Mouse (Mus musculus) activated CD4-positive, CD25-positive, alpha-beta regulatory T cell, adult 4 months (primary cell): ENCODE results near the gene Sdad1. TPM values are rescaled to one million over a fixed set of nuclear protein-coding genes. Genes with fewer than 3 reads are reported as not detected.
"Not testable (repeated sequence)": the region's sequence is repeated elsewhere in the genome, so short reads cannot be mapped to it uniquely, and the experiment has no call there.

Source experiments
- ATAC-seq: one replicate; pipeline ENCODE4 v1.8.0; 2017
- polyA plus RNA-seq, 2 experiments: library from polyadenylated mRNA; unstranded; fragments of 100-300 nt; shearing (Covaris generic); gene quantifications; one replicate each; pipeline ENCODE4 v1.2.1; 2017

Sdad1 gene
- polyA plus RNA-seq = 10 to 100 TPM; 37.7 to 41.4 TPM

GRCm38 (mm10) chr5:92309681-92310511 is at the start of gene Sdad1:
Gene Sdad1, minus strand, starts transcription at chr5:92310479.
- peak; percentile 96 for ATAC-seq

- no peak for ATAC-seq
Measured at GRCm38 (mm10) chr5:92358767-92359455, 48.6 kb upstream of the Sdad1 start.

GRCm38 (mm10) chr5:92358033-92358432 is 47.8 kb upstream of the Sdad1 start:
- no peak for ATAC-seq

GRCm38 (mm10) chr5:92353517-92353916 is 43.2 kb upstream of the Sdad1 start:
- ATAC-seq = peak; percentile 84

GRCm38 (mm10) chr5:92352716-92353115 is 42.4 kb upstream of the Sdad1 start:
- not testable (repeated sequence) for ATAC-seq

GRCm38 (mm10) chr5:92349731-92350130 is 39.5 kb upstream of the Sdad1 start:
- ATAC-seq = no peak

GRCm38 (mm10) chr5:92348794-92349413 is 38.6 kb upstream of the Sdad1 start, which contains the start of gene Cxcl10:
Gene Cxcl10, minus strand, starts transcription at chr5:92348889.
- peak; percentile 81 for ATAC-seq

GRCm38 (mm10) chr5:92345006-92345405 is 34.7 kb upstream of the Sdad1 start:
- ATAC-seq = no peak

GRCm38 (mm10) chr5:92340606-92341005 is 30.3 kb upstream of the Sdad1 start:
- no peak for ATAC-seq

- peak; percentile 70 for ATAC-seq
Measured at GRCm38 (mm10) chr5:92336743-92337142, 26.5 kb upstream of the Sdad1 start.

GRCm38 (mm10) chr5:92332359-92332840 is 22.1 kb upstream of the Sdad1 start:
- ATAC-seq = no peak

GRCm38 (mm10) chr5:92331635-92332338 is 21.5 kb upstream of the Sdad1 start, which contains the start of gene Art3:
Gene Art3, plus strand, starts transcription at chr5:92331827.
- ATAC-seq = no peak

- ATAC-seq = no peak
Measured at GRCm38 (mm10) chr5:92331122-92331521, 20.8 kb upstream of the Sdad1 start.

- ATAC-seq = no peak
Measured at GRCm38 (mm10) chr5:92327929-92328328, 17.6 kb upstream of the Sdad1 start, which contains the start of gene Cxcl9. Gene Cxcl9, minus strand, starts transcription at chr5:92328079.

GRCm38 (mm10) chr5:92327367-92327766 is 17.1 kb upstream of the Sdad1 start:
- ATAC-seq = peak; percentile 61

- ATAC-seq = no peak
Measured at GRCm38 (mm10) chr5:92323264-92323663, 13.0 kb upstream of the Sdad1 start.

GRCm38 (mm10) chr5:92322612-92323011 is 12.3 kb upstream of the Sdad1 start:
- ATAC-seq = no peak

GRCm38 (mm10) chr5:92321631-92322400 is 11.5 kb upstream of the Sdad1 start:
- no peak for ATAC-seq

- no peak for ATAC-seq
Measured at GRCm38 (mm10) chr5:92318596-92318995, 8.3 kb upstream of the Sdad1 start.

- ATAC-seq = no peak
Measured at GRCm38 (mm10) chr5:92318119-92318518, 7.8 kb upstream of the Sdad1 start.

- no peak for ATAC-seq
Measured at GRCm38 (mm10) chr5:92313776-92314175, 3.5 kb upstream of the Sdad1 start.
